ENCODE assay signal across 7 mouse cellular contexts in the genomic region with DNA sequence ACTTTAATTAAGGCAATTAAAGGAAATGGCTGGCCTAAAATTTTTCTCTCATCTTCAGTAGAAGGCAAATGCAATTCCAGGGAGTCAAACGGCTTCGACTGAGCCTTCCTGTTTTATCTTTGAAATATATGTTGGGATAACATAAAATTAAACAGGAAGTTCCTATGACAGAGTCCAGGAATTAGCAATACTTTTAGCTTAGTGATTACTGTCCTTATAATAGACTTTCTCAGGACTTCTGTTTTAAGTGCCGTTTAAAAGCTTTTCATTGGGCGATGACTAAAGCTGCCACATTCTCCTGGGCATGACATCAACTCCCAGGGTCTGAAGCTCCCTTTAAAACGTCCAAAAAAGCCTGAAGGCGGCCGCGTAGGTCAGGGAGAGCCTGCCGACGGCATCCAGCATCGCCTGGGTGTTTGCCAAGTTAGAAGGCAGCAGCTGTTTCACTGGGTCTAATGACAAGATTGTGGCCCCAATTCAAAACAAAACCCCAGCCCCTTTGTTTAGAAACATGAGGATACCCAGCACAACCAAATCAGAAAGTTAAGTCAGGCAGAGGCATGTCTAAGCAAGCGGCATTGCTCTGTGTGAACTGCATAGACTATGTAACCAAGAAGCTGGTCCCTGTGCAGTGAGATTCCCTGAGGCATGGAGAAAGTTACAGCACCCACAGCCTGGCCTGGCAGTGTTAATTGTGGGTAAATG.
DNase-seq lines count a peak whose midpoint lies in the region; ATAC-seq lines count a peak whose summit lies in the region.

No protein-coding gene starts in this region.

- H3K27ac ChIP-seq in kidney, embryonic 15.5 days = peak overlapping the region; percentile 62
- H3K27ac ChIP-seq in forebrain, embryonic 15.5 days (replicated peaks) = 0 out of 2 replicates have a peak overlapping the region, but pooled peaks have one; percentile 20
- H3K27ac ChIP-seq in midbrain, embryonic 14.5 days (replicated peaks; ENCODE audit: low read depth, low read length) = peak overlapping the region; percentile 33; the same call in 1 of the 2 replicates

- 45% methylated on average over 12 of the region's 12 CpGs for WGBS in kidney, embryonic 15.5 days
- 18% methylated on average over 12 of the region's 12 CpGs for WGBS in forebrain, embryonic 15.5 days
- 49% methylated on average over 12 of the region's 12 CpGs for WGBS in midbrain, embryonic 14.5 days

- intact Hi-C loops in left cerebral cortex, postnatal 25 days (cut with DNase I) = no loop called here

- H3K27me3 ChIP-seq in kidney, embryonic 15.5 days = no peaks in the 10 kb centered on the region
- no peaks in the 10 kb centered on the region for H3K27me3 ChIP-seq in forebrain, embryonic 15.5 days
- no peaks in the 10 kb centered on the region for H3K27me3 ChIP-seq in midbrain, embryonic 14.5 days (ENCODE audit: control insufficient read depth, insufficient read depth, low read length)

- no peak for DNase-seq in kidney, adult 11 months
- peak; percentile 49 for DNase-seq in heart, postnatal 4 days
- peak; percentile 69 for DNase-seq in midbrain, embryonic 14.5 days
- no peak for DNase-seq in left cerebral cortex, postnatal 25 days (ENCODE audit: low spot score in 2 of 2)
- DNase-seq in frontal cortex, postnatal 25 days (ENCODE audit: low spot score in 2 of 2) = no peak

- H3K4me2 ChIP-seq in kidney, embryonic 15.5 days = 0 out of 2 replicates have a peak overlapping the region, but pooled peaks have one; percentile 7
- no peak overlapping the region for H3K4me2 ChIP-seq in forebrain, embryonic 15.5 days (replicated peaks)
- no peak overlapping the region for H3K4me2 ChIP-seq in midbrain, embryonic 14.5 days (ENCODE audit: low read length)

- H3K36me3 ChIP-seq in kidney, embryonic 15.5 days = no peaks in the 10 kb centered on the region
- no peaks in the 10 kb centered on the region for H3K36me3 ChIP-seq in forebrain, embryonic 15.5 days
- no peaks in the 10 kb centered on the region for H3K36me3 ChIP-seq in midbrain, embryonic 14.5 days (ENCODE audit: control insufficient read depth, insufficient read depth, low read length)

- peaks cover 7% of the 10 kb centered on the region for H3K4me1 ChIP-seq in kidney, embryonic 15.5 days
- peaks cover 16% of the 10 kb centered on the region for H3K4me1 ChIP-seq in forebrain, embryonic 15.5 days
- H3K4me1 ChIP-seq in midbrain, embryonic 14.5 days (ENCODE audit: control insufficient read depth, insufficient read depth, low read length) = peaks cover 10% of the 10 kb centered on the region; the same call in 1 of the 2 replicates

- no peak overlapping the region for H3K9ac ChIP-seq in kidney, embryonic 15.5 days
- H3K9ac ChIP-seq in forebrain, embryonic 15.5 days (replicated peaks) = no peak overlapping the region
- H3K9ac ChIP-seq in midbrain, embryonic 14.5 days (replicated peaks; ENCODE audit: low read length) = no peak overlapping the region

- H3K4me3 ChIP-seq in kidney, embryonic 15.5 days (replicated peaks) = no peak overlapping the region
- H3K4me3 ChIP-seq in forebrain, embryonic 15.5 days = no peak overlapping the region
- H3K4me3 ChIP-seq in midbrain, embryonic 14.5 days (replicated peaks; ENCODE audit: low read depth, low read length) = no peak overlapping the region

- no peaks in the 10 kb centered on the region for H3K9me3 ChIP-seq in kidney, embryonic 15.5 days (replicated peaks)
- H3K9me3 ChIP-seq in forebrain, embryonic 15.5 days = no peaks in the 10 kb centered on the region
- no peaks in the 10 kb centered on the region for H3K9me3 ChIP-seq in midbrain, embryonic 14.5 days (ENCODE audit: control insufficient read depth, low read length)

- 0 out of 2 replicates have a peak, but pooled peaks have one; percentile 56 for ATAC-seq in kidney, embryonic 15.5 days (replicated peaks; ENCODE audit: low FRiP score)
- peak; percentile 67 for ATAC-seq in forebrain, embryonic 15.5 days (replicated peaks)
- 0 out of 2 replicates have a peak, but pooled peaks have one; percentile 37 for ATAC-seq in midbrain, embryonic 14.5 days (ENCODE audit: low FRiP score, low TSS enrichment)

Comparison
In these comparisons a context has a peak if more than half of its experiments do, and no peak if none do; other contexts are left out.
1. DNase-seq: peak in heart, postnatal 4 days (single experiment) and midbrain, embryonic 14.5 days (single experiment); none in kidney, adult 11 months (single experiment), left cerebral cortex, postnatal 25 days (0 of 2) and frontal cortex, postnatal 25 days (0 of 2).
2. Peak in every context shown above with its lines, with median percentiles within 50 percentile points of each other: ATAC-seq and H3K27ac ChIP-seq.